Mouse (Mus musculus): ENCODE measurements around the gene Acvrl1.

Acvrl1 gene

DNA sequence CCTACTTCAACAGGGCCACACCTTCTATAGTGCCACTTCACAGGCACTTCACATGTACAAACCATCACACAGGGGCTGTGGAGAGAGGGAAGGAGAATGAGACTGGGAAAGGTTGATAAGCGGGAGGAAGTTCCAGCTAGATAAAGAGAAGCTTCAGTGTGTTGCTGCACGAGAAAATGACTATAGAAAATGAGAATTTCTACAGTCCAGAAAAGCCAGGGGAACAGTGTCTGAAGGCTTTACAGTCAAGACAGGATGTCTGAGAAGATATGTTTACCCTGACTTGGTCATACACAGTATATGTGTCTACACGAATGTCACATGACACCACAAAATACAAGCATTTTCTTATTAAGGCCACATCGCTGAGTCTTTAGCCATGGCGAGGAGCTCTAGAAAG lies 41.6 kb downstream of the Acvrl1 start:
- no peak for DNase-seq (ENCODE audit: low read depth, low spot score)

DNA sequence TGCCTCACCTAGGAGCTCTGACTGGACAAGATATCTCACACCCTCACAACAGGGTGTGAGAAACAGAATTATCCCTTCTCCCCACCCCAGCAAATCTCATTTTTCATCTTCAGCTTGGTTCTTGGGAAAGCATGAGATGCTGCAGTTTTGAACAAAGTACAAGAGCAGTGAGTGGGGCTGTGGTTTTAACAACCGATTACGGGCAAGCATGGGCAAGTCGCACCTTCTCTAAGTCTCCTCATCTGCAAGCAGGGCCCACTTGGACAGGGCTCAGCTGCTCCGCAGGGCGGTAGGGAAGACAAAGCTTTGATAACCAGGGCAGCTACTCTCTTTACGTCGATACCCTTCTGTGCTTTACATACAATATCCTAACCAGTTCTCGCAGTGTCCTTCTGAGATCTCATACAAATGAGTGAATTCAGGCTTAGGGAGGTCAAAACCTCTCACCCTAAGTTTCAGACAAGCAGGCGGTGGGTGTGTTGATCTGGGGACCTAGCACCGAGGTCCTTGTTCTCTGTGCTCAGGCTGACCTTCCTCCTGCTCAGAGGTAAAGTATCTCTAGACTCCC lies 42.2 kb downstream of the Acvrl1 start:
- no peak for DNase-seq (ENCODE audit: low read depth, low spot score)

DNA sequence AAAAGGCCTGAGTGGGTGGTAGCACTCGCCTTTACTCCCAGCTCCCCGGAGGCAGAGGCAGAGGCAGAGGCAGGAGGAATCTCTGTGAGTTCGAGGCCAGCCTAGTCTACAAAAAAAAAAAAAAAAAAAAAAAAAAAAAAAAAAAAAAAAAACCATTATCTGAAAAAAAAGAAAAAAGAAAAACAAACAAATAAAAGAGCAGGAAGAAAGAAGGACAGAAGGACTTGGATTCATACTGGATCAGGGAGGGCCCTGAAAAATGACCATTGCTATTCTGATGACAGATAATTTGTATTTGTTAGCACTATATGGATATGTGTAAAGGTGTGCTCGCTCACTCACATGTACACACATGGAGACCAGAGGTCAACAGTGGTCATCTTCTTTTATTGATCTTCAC lies 43.0 kb downstream of the Acvrl1 start:
- no peak for DNase-seq (ENCODE audit: low read depth, low spot score)

DNA sequence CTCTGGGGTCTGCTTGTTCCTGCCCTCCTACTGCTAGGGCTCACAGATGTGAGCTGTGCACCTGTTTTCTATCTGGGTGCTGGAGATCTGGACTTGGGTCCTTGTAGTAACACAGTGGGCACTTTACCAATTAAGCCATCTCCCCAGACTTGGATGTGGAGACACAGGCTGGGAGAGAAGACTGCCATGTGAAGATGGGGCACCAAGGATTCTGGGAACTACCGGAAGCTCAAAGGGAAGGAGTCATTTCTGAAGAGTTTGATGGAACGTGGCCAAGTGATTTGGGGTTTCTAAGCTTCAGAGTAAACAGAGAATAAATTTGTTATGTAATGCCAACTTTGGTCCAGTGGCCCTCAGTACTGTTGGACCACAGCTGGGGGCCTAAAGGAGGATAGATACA lies 43.7 kb downstream of the Acvrl1 start:
- no peak for DNase-seq (ENCODE audit: low read depth, low spot score)

DNA sequence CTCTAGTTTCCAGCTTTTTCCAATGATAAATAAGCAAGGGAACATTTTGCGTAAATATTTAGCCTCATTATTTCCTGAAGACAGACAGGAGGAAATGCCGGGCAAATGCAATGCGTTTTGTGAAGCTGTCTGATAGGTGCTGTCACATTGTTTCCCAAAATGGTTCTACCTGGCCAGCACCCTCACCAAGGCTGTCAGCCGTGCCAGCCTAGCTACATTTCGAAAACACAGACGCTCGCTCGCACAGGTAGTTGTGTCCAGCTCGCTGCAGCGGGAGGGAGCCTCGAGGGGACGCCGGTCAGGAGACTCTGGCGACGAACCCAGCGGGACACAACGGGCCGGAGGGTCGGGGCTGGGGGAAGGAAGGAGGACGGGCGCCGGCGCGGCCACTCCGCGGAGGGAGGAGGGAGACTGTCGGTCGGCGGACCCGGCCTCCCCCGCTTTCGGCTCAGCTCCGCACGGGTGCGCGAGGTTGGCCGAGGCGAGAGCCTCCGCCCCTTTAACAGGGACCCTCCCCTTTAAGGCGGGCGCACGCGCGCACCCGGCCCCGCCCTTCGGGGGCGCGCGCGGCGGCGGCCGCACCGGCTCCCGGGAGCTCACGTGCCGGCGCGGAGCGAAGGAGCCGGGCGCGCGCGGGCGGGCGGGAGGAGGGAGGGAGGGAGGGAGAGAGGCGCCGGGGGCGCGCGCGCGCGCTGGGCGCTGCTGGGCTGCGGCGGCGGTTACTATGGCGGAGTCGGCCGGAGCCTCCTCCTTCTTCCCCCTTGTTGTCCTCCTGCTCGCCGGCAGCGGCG lies 45.3 kb downstream of the Acvrl1 start, which contains the start of gene Acvr1b:
Gene Acvr1b (plus strand): TSS at position 647 of the 791 bp plus-strand sequence.
- DNase-seq (ENCODE audit: low read depth, low spot score) = peak; percentile 95

DNA sequence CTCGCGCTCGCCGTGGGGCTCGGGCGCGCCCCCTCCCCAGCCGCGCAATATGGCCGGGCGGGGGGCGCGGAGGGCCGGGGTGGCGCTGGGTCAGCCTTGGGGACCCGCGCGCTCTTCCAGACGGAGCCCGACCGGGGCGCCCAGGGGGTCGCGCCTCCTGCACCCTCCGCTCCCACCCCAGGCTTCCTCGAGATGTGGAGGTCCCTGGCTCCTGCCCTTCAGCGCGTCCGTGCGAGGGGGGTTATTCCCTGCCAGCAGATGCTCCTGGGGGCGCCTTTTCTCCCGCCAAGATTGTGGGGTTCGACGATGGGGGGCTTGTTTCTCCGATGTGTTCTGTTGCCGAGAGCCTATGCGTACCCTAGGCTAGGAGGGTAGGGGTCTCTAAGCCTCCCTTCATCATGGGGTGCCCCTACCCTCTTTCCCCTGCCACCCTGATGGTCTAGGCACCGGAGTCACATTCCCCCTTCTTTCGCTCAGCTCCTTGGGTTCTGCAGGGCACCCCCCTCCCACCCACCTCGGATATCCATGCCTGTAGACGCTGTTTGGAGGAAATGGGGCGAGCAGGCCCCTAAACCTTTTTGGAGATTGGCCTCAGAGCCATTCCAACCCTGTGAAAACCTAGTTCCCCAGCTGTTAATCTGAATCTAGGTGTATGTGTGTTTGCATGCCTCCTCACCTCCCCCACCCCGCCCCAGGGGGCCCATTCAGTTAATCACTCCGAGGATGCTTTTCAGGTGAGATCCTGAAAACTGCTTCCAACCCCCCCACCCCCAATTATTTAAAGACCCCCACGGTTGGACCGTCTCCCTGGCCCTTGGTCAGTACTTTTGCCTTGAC lies 46.2 kb downstream of the Acvrl1 start:
- DNase-seq (ENCODE audit: low read depth, low spot score) = no peak

DNA sequence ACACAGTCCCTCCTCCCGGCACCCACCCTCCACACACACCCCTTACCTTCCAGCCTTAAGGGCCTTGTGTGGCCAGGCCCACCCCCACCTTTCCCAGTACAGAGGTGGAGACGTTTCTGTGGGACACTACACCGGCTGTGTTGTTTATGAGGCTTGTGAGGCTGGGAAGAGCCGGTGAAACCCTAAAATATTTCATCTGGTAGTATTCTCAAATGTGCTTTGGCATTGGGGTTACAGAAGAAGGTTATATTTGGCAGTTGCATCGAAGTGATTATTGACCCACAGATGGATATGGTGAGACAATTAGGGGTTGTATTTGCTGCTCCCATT lies 46.8 kb downstream of the Acvrl1 start:
- no peak for DNase-seq (ENCODE audit: low read depth, low spot score)

DNA sequence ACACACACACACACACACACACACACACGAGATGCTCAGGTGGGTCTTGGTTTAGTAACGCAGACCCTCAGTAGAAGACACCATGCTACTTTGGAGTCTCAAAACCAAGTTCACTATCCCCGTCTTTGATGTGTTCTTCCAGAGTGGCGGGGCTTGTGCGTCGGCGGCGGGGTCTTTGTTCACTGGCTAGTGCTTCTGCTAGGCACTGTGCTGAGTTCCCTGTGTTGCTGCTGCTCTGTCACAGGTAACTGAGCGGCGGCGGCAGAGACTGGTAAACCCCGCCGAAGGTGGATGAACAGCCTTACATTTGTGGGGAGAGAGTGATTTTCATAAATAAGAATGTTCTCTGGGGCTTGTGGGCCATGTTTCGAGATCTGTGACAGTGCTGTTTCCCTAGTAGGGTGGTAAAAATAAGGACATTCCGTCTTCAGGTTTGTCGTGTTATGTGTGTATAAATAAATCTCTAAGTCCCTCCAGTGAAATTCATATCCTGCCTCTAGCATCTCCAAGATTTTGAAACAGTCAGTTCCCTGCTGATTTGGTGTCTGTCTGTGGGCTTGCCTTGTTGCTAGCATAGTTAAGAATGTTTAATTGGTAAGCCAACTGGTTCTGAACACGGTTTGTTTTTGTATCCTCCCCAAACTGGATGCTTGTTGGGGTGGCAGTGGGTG lies 47.4 kb downstream of the Acvrl1 start:
- DNase-seq (ENCODE audit: low read depth, low spot score) = no peak

DNA sequence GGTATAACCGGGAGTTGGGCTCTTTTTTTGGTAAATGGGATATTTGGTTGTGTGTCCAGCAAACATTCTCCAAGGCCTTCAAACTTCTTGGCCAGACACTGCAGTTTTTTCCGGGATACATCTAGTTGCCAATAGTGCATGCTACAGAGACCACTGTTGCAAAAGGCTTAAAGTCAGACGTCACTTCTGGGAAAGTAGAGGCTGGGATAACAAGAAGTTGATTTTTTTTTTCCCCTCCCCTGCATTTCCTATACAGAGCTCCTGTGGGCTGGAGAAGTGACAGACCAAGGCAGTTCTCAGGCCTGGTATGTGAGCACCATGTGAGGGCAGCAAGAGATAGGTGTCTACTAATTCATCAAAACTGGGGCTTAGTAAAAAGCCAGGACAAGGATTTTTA lies 48.0 kb downstream of the Acvrl1 start:
- DNase-seq (ENCODE audit: low read depth, low spot score) = no peak

DNA sequence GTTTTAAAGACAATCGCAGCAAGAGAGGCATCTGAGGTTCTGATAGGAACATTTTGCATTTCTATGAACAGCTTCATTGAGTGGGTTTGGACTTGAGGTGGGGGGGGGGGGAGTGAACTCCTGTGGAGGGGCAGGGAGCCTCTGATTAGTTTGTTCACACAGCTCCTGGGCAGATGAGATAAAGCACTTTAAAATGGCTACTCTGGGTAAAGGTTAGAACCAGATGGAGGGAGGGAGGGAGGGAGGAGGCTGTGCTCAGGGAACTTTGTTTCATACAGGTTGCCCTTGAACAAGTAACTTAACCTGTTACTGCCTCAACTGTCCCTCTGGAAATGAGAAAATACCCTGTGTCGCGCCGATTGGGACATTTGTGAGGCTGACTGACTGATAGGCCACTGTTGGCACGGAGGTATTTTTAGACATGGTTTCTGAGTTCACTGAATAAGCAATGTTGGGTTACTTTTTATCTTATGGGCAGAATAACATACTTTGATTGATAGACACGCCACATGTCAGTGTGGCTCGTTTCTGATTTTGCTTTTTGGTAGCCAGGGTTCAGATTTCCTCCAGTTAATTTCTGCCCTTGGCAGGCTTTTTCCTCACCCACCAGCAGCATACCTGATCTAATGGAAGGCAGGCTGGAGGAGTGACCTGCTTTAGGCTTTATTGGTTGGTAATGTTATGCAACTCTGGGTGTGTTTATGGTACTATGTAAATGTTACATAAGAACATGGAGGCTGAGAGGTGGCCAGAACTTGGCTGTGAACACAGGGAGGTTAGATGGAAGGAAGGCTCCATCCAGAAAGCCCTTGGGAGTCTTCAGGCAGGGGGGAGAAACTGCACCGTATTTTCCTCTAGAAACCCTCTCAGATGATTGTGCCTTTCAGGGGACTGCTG lies 48.7 kb downstream of the Acvrl1 start:
- DNase-seq (ENCODE audit: low read depth, low spot score) = no peak

DNA sequence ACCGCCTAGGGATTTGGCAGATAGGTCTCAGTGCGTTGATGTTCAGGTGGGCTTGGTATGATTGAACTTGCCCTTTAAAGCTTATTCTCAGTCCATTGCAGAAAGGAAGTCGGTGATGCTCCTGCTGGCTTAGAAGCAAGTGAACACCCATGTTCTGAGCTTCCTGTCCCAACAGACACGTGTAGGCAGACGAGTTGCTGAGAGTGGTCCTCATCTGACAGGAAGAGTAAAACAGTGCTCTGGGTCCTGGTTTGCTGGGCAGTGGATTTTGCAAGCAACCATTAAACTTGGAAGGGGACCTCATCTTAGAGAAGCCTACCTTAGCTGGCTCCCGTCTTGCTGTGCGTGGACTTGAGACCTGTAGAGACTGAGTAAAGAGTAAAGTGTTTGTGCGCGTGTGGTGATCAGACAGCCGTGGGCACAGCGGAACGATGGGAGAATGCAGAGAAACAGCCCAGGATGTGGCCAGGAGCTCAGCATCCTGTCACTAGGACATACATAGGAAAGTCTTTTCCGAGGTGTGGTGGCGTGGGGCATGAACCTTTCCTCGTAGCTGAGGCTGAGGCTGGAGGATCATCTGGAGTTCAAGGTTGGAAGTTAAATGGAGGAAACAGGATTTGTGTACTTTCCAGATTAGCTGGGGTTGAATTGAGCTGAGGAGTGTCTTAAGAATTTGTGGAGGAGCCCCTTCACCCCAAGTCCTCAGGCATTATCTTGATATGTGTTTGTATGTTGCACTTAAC lies 52.2 kb downstream of the Acvrl1 start:
- peak; percentile 77 for DNase-seq (ENCODE audit: low read depth, low spot score)

DNA sequence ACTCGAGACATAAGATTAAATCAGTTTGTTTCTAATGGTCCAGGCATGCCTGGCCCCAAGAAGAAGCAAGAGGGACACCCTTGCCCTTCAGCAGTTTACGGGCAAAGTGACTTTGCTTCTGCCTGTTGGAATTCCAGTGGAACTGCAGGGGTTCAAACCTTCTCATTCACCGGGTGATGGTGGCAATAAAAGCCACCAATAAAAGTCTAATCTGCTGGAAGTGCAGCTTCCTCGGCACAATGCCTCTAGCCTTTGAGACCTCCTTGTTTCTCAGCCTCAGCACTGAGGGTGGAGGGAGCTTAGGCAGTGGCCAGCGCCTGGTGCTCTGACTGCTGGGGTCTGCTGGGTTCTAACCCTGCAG lies 52.8 kb downstream of the Acvrl1 start:
- peak; percentile 95 for DNase-seq (ENCODE audit: low read depth, low spot score)

DNA sequence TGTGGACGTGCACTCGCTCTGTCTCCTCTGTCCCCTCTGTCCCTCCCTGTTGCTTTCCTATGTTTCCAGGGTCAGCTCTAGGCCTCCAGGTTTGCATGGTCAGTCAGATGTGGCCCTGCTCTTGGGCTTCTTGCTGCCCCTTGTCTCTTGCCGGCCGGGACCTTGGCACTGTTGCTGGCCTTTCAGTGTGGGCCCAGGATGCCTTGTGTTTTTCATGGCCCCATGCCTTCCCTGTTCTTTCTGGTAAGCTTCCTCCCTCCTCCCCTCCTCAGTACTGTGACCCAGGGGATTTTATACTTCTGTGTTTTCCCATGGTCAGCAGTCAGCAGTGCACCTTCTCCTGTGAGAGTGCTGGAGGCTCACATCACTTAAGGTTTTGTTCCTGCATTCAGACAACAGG lies 53.2 kb downstream of the Acvrl1 start:
- no peak for DNase-seq (ENCODE audit: low read depth, low spot score)

DNA sequence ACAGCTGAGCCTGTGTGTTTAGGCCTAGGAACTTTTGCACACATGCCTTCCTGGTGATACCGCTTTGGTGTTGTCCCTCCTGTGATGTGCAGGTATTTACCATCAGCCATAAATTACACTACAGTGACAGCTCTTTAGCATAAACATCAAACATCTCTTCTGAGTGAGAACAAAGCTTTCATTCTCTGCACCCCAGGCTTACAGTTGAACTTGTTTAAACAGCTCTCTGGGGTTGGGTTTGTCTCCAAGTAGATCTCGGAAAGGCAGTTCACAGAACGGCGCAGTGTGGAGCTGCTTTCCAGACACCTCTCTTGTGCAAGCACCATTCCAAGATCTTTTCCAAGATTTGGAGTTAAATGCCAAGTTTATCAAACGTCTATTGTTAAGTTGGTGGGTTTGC lies 54.4 kb downstream of the Acvrl1 start:
- peak; percentile 81 for DNase-seq (ENCODE audit: low read depth, low spot score)

DNA sequence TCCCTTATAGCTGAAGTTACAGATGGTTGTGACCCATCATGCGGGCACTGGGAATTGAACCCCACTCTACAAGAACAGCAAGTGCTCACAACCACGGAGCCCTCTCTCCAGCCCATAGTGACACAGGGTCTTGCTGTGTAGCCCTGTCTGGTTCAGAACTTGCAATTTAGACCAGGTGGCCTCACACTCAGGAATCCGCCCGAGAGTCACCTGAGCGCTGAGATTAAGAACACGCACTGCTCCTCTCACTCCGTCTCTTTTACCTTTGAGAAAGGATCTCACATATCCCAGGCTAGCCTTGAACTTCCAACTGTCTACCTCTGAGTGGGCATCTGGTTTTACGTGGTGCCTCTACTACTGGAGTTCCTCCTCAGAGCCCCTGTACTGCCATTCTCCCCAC lies 56.0 kb downstream of the Acvrl1 start:
- DNase-seq (ENCODE audit: low read depth, low spot score) = no peak

DNA sequence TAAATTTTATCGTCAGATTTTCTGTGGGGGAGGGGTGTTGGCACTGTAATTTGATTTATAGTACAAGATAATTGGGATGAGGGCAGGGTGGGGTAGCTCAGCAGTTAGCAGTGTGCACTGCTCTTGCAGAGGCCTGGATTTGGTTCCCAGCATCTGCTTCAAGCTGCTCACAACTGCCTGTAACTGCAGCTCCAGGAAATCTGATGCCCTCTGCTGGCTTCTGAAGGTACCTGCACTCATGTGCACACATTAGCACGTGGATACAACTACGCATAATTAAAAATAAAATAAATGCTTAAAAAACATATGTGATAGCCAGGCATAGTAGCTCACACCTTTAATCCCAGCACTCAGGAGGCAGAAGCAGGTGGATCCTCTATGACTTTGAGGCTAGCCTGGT lies 57.2 kb downstream of the Acvrl1 start:
- DNase-seq (ENCODE audit: low read depth, low spot score) = peak; percentile 68

DNA sequence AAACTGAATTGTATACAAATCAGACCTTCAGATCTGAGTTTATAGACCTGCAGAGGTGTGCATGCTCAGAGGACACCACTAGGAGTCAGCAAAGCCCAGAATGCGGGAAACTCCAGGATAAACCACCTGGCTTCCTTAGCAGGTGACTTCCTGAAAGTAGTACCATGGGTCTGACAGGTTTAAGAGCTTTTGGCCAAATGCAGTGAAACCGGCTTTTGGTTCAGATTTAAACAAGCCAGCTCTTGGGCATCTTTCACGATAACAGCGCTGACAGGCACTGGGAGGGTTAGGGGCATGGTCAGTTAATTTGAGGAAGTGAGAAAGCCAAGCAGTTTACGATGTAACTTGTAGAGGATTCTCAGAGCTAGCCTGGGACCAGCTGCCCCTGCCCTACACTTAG lies 59.6 kb downstream of the Acvrl1 start:
- DNase-seq (ENCODE audit: low read depth, low spot score) = no peak

DNA sequence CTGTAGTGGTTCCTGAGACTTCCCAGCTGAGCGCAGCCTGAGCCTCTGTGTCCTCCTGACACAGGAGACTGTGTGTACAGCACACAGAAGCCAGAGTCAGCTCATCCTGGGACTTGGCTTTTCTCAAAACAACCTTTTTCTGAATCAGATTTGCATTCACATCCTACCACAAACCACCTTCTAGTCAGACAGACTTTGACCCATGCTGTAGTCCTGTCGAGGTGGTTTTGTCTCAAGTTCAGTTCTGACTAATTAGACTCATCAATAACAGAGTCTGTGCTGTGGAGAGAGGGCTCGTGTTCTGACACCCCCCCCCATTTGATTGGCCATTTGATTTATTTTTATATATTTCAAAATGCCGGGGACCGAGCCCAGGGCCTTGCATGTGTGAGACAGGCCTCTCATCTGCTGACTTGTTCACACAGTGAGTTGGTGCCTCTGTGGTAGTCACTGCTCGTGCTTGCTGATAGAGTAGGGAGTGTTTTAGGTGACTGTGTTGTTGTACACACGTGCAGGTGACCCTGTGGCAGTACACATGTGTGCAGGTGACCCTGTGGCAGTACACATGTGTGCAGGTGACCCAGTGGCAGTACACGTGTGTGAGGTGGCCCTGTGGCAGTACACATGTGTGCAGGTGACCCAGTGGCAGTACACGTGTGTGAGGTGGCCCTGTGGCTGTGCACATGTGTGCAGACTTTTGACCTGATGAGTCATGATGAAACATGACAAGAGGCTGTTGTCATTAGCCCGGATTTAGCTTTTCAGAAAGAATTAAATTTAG lies 61.8 kb downstream of the Acvrl1 start:
- DNase-seq (ENCODE audit: low read depth, low spot score) = no peak

DNA sequence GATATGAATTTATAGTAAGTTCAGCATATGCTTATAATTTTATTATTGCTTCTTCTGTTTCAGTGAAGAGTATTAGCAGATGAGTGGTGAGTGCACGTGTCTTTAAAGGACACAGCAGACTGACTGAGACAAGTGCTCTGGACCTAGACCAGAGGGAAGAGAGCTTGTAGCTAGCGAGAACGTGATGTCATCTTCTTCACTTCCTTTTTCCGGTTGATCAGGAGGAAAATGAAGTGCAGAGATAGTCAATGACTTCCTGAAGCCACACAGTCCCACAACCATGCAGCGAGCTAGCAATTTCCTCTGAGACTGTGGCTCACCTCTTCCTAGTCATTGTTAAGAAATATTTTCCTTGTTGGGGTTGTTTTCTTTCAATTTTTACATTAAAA lies 62.4 kb downstream of the Acvrl1 start:
- DNase-seq (ENCODE audit: low read depth, low spot score) = no peak

All from ZHBTc4 (cell line).